Mouse (Mus musculus): ENCODE data around the gene Plekhg4.

Gene Plekhg4

DNA sequence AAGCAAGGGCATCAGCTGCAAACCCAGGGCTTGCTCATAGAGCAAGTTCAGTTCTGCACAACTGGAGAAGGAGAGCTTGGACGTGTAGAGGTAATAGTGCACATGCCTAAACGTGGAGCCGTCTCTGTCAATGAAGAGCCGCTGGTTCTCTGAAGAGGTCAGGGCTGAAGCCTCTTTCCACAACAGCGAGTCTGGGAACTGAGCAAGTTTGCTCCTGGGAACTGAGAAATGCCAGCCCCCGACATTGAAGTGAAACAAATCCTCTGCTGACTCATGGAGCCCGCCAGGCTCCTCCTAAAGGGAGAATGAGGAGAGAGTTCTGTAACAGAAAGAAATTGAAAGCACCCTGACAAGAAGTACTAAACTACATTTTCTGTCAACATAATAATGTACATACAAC lies 35.3 kb downstream of the Plekhg4 start:
- no peak for DNase-seq

DNA sequence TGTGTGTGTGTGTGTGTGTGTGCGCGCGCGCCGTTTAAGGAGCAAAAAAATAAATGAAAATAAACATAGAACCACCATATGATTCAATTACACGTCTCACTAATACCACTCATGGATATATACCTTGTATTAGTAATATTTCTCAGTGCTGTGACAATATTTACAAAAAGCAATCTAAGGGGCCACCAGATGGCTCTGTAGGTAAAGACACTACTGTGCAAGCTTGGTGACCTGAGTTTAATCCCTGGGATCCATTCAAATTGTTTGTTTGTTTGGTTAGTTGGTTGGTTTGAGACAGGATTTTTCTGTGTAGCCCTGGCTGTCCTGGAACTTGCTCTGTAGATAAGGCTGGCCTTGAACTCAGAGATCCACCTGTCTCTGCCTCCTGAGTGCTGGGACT lies 36.9 kb downstream of the Plekhg4 start:
- no peak for DNase-seq

DNA sequence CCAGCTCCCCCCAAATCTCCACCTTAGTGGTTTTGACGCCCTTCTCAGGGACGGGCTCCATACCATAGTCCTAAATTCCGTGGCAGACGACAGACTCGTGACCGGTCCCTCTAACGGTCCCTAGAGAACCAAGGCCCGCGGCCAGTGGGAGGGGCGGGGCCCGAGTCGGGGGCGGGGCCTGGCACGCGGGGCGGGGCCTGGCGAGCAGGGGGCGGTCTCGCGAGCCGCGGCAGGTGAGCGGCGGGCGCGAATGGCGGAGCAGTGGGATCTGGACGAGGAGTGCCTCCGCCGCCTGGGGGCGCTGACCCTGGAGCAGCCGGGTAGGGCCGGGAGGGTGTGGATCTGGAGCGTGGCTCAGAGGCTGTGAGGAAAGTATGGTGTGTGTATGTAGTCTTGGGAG lies 40.3 kb downstream of the Plekhg4 start, which contains the start of the genes Kctd19 and Lrrc36:
Kctd19 (minus strand) TSS at position 112 of the 400 bp plus-strand sequence.
Lrrc36 (plus strand) TSS at position 181 of the 400 bp plus-strand sequence.
- peak; percentile 24 to 75 for DNase-seq

DNA sequence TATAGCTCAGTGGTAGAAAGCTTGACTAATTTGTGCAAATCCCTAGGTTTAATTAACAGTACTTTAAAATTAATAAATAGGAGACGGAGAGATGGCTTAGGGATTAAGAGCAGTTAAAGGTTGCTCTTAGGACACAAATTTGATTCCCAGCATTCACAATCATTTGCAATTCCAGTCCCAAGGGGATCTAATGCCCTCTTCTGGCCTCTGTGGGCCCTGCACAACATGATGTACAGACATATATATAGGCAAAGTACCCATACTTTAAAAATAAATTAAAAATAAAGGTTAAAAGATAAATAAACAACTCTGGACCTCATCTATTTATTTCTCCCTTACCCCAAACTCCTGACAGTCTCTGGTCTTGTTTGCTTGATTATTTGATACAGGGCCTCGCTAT lies 45.9 kb downstream of the Plekhg4 start:
- peak in 1 of 2 experiments; percentile 20 for DNase-seq

DNA sequence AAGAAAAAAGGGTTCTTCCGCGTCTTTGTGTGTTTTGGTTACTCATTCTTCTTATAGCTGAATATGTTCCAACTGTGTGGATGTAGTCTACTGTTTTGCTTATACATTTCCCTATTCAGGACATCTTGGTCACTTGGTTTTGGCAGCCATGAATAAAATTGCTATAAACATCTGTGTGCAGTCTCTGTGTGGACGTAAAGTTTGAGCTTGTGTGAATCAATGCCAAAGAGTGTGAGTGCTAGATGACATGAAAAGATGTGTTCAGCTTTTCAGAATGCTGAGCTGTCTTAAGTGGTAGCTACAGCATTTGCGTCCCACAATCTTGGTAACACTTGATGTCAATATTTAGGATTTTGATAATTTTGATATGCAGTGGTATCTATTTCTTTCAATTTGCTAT lies 46.7 kb downstream of the Plekhg4 start:
- DNase-seq = no peak

DNA sequence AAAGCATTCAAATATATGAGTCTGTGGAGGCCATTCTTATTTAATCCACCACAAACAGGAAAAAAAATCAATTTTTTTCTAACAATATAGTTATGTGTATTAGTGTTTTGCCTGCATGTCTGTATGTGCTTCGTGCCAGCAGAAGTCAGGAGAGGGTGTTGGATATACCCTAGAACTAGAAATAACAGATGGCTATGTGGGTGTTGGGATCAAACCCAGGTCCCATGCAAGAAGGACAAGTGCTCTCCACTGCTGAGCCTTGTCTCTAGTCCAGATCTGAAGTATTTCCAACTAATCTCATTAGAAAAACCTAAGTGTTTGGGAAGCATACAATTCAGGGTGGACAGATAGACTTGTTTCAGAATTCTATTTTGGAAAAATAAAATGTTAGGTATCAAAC lies 48.9 kb downstream of the Plekhg4 start:
- no peak for DNase-seq

DNA sequence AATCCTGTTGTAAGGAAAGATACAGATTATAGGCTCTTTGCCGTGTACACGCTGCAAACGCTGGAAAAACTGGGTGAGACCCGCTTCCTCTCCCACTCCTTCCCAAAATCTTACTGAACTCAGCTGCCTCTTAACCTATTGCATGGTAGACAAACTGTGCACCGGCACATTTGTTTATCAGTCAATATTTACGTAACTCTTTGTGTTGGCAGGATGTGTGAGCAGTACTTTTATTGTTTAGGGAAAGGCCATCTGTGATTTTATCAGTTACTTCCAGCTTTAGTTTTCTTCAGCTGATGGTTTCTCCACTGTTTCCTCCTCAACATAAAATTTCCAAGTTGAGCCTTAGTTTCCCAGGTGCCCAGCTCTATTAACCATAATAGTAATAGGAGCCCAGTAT lies 53.8 kb downstream of the Plekhg4 start:
- DNase-seq = no peak

DNA sequence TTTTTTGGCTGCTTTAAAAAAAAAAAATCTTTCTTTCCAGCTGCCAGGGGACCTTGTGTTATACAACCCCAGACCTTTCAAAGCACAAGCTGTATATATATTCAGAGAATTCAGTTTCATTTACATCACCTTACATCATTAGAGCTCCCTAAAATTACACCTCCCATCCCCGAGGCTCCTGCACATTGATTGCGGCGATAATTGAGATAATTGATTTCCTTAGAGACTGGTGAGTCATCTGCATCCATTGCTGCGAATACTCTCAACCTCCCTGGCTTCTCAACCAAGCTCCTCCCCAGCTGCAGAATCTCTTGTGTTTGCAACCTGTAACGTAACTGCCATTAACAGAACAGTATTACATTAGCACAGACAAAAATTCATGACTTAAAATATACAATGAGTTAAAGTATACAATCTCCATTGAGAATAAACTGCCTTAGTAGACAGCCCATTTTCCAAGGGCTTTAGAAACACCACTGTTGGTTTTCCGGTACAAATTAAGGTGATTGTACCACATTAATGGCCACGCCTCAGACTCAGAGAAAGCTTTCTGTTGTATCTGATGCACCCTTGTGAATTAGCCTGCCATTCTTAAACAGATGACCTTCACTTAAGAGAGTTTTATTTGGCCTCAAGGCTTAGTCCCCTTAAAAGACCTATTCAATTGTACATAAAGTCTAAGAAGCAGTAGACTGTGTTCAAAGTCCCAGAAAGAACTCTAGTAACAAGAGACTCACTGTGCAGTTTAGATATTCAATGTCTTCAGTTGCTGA lies 58.9 kb downstream of the Plekhg4 start:
- no peak for DNase-seq
